Mouse (Mus musculus) megakaryocyte progenitor cell, adult 5-6 weeks (primary cell): ENCODE data around the gene Alkbh8. TPM values are rescaled to one million over a fixed set of nuclear protein-coding genes. Genes with fewer than 3 reads are reported as not detected.

ENCODE experiments used
- total RNA-seq, 2 experiments: library from RNA; stranded (forward) in 1 of 2; stranded (reverse) in 1 of 2; fragments of 157-497, 149-512 nt in 1 of 2; fragments of 200-1000 nt in 1 of 2; gene quantifications; 2 replicates each; pipeline versions ENCODE4 v1.2.3 to v1.2.4; 2015 to 2017

The Alkbh8 gene
- total RNA-seq, 2 experiments from 2014 or later, result 17.9 to 26.3 TPM

Other genes with a start within 250 kb of the Alkbh8 start
- 20.3 and 24.2 TPM in 2 replicates for gene Cwf19l2, start 68.5 kb downstream of the Alkbh8 start, total RNA-seq (2015)
- 29.5 and 49.5 TPM in 2 replicates for gene Cwf19l2, start 68.5 kb downstream of the Alkbh8 start, total RNA-seq (2017)
- gene Gucy1a2, start 197.6 kb downstream of the Alkbh8 start, total RNA-seq (2015), result not detected in 2 replicates
- gene Gucy1a2, start 197.6 kb downstream of the Alkbh8 start, total RNA-seq (2017), result not detected in 2 replicates